Mouse (Mus musculus) hindlimb bud, embryonic 11.5 days (tissue): ENCODE results near the gene Hcrt.

Experiments used
- DNase-seq: peaks from one replicate; pipeline ENCODE4 v3.0.0-alpha.2; 2012; ENCODE audit warnings: low read depth, low spot score; ENCODE audit errors: extremely low spot score

The Hcrt gene

DNA sequence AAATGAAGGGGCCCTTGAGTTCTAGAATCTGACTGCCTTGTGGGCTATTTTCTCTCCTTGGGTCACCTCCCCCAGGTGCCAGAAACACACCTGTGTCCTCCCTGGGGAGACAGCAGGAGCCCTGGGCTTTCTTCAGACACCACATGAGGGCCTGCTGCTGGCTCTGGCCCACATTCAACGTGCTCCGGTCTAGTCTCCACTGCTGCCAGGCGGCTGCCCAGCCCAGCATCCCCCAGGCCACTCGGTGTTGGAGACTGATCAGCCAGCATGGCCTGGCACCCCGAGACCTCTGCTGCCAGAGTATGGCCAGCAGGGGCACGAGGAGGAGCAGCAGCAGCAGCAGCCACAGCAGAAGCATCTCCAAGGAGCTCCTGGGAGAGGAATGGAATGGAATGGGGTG lies 7.2 kb upstream of the Hcrt start:
- no peak for DNase-seq

DNA sequence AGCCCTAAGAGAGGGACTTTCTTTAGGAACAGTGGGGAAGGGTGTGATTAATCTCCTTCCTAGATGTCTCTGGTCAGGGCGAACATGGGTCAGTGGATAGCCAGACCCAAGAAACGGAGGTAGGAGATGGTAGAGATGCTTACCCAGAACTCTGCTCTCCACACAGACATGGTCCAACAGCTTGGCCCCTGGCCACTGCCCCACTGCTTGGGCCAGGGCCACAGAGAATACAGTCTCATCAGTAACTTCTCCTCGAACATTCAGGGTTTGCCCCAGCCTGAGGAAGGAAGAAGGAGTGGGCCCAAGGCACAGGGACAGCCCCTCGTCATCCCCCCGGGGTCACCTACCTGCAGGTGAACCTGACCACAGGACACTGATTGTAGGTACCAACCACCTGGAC lies 5.1 kb upstream of the Hcrt start:
- no peak for DNase-seq

DNA sequence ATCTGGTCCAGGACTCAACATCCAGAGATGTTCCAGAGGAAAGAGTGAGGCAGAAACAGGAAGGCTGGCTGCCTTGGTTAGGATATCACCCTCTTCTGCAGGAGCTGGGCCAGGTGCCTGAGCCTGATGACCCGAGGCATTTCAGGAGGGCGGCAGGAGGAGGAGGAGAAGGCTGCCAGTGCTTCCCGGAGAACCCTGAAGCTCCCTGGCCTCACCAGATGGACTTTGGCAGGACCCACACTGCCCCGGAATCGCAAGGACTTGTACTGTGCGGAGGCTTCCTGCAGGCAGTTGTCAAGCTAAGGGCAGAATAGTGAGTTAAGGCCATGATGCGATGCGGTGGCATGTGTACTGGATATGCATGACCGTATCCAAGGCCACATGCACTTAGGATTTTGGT lies 4.0 kb upstream of the Hcrt start:
- no peak for DNase-seq

DNA sequence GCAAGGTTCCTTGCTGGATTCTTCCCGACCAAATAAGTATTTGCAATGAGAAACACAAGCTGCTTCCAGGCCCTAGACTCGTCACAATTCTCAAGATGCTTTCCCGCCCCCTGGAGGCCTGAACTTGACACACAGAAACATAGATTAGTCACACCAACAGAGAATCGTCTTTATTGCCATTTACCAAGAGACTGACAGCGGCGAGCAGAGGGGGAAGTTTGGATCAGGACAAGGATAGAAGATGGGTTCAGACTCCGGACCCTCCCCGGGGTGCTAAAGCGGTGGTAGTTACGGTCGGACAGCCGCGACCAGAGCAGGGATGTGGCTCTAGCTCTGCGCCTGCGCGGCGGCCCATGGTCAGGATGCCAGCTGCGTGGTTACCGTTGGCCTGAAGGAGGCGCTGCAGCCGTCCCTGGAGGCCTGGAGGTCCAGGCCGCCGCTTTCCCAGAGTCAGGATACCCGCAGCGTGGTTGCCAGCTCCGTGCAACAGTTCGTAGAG lies 1.1 kb downstream of the Hcrt start:
- DNase-seq: peak; percentile 39

GRCm38 (mm10) chr11:100759611-100760233 lies 3.0 kb downstream of the Hcrt start, which contains the start of gene Kcnh4:
Gene Kcnh4, minus strand, starts transcription at chr11:100759942.
- DNase-seq: no peak

DNA sequence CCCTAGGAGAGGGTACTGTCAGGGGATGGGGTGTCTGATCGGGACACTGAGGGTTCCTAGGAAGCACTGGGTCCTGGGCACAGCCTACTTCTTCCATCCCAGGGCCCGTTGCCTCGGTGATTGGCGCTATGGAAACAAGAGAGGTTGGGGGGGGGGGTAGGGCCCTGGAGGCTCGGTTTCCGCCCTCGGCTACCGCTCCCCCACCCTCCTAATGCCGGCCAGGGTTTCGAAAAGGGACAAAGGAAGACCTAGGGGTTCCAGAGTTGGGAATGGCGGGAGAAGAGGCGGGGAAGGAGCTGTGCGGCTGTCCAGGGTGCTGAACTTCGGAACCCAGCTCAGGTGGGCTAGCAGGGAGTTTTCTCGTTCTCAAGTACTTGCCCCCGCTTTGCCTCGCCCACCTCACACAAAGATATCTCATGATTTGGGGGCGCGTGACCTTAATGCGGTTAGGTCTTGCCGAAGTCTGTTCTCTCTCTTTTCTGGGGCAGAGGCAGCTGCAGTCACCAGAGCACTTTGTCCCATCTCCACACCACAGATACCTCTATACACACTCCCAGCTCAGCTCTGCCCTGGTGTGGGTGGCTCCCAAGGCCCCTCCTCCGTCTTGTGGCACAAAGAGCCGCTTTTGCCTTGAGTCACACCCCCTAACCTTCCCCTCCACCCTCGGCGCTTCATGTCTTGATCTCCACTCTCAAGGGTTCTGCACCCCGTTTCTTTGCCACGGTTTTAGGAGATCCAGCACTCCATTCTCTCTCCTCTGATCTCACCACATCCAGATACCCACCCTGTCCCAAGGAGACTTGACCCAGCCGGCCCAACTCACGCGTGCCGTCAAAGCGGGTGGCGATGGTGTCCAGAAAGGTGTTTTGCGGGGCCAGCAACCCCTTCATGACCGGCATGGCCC lies 3.8 kb downstream of the Hcrt start:
- peak; percentile 47 for DNase-seq

DNA sequence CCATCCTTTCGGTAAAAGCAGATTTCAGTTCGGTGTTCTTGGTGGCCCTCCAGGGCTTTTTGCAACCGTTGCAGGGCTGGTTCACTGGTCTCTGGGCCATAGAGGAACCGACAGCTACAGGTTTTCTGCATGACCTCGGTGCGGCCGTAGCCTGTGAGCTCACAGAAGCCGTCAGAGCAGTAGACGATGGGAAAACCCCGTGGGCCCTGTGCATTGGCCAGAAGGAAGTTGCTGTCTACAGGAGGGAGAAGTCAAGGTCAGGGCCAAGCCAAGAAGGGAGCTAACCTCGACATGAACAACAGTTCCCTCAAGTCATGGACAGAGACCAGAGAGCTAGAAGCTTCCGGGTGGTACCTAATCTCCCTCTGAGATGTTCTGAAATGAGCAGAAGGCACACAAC lies 5.2 kb downstream of the Hcrt start:
- DNase-seq: no peak

- no peak for DNase-seq
These were observed 6.3 kb downstream of the Hcrt start for GRCm38 (mm10) chr11:100756476-100756875.

DNA sequence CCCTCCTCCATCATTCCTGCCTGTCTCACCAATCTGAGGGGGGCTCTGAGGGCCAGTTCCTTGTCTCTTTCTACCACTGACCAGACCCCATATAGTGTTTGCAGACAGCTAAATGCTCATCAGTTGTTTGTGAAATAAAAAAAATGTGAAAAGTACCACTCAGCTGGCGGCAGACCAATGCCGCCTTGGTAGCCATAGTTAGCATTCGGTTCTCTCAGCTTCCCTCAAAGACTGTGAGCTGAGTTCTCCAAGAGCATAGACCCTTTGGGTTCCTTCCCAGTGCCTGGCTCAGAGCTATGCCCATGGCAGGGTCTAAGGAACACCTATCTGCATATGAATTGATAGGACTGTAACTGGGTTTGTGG lies 8.1 kb downstream of the Hcrt start:
- DNase-seq: no peak

DNA sequence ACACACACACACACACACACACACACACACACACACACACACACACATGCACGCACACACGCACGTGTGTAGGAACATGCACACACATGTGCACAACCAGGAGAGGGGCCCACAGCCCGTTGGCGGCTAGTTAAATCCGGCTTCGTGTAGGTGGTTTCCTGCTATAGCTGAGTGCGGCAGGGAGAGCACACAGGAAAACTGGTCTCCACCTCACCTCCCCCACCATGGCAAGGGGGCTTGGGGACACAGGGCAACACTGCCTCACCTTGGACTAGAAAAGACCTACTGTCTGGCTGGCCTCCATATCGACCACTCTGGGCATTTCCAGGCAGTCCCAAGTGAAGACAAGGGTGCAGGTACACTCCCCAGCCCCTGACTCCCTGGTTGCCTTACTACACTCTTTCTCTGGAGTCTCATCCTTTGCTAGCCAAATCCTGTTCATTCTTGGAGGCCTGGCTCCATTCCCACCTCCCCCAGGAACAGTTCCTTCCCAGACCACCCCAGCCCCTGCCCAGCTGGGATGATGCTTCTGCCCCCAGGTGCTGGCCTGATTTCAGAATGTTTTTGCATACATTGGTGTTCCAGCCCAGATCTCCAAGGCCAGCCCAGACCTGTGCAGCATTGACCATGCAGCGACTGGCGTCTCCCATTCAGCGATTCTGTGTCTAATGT lies 8.6 kb downstream of the Hcrt start:
- no peak for DNase-seq

DNA sequence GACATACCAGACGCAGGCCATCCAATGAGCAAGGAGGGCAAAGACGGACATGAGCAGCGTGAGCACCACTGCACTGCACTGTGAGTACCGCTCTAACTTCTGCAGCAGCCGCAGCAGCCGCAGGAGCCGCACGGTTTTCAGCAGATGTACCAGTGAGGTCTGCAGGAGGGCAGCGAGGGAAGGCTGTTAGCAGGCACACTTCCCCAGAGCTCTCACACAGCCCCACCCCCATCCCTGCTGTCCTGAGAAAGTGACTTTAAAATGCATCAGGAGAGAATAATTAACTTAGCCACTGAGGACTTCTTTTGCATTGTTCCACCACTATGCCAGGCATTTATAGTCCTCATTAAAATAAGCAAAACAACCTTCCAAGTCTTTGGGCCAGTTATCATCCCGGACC lies 10.4 kb downstream of the Hcrt start:
- no peak for DNase-seq

- DNase-seq: no peak
These were observed 12.6 kb downstream of the Hcrt start for GRCm38 (mm10) chr11:100750127-100750526.

DNA sequence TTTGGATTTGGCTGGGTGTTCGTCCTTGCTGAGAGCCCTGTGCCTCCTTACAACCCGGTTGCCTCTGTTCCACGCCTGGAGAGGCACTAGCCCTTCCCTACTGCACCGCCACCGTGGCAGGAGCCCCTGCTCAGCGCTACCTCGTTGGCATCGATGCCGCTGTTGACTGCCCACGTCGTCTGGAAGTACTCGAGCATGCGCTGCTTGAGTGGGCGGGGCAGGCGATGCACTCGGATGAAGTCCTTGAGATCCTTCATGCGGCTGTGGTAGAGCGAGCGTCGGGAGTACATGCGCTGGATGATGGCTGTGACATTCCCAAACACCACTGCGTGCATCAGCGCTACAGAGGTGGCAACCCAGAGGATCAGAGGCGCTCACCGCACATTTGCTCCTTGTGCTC lies 13.3 kb downstream of the Hcrt start:
- no peak for DNase-seq

DNA sequence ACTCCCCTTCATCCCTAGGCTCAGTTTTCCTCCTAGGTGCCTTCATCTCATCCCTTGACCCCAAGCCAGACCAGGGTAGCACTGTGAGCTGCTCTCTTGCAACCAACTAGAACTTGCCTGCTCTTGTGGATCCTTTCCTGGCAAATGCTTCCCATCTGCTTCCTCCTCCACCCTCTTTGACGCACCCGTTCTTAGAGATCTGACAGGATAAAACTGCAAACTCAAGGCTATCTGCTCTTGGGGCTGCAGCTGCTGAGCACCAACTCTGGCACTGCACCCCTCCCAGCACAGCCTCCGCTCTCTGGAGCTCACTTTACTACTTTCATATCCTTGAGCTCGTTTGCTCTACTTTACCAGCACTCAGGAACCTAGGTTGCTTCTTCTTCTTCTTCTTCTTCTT lies 14.1 kb downstream of the Hcrt start:
- DNase-seq: no peak

DNA sequence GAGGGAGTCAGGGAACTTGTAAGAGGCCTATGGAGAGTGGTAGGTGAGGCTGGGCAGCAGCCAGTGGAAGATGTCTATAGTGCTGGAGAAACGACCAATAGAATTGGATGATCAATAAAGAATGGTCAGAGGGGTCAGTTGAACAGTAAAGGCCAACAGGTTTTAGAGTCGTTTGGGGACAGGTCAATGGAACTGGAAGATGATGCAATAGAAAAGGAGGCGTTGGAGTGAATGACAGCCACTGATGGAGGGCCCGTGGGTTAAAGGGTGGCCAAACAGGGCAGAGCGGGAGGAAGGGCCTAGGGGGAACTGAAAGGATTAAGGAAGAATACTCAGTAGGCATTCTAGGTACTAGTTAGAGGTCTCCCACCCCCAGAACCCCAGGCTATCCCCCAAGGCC lies 15.6 kb downstream of the Hcrt start:
- DNase-seq: no peak

DNA sequence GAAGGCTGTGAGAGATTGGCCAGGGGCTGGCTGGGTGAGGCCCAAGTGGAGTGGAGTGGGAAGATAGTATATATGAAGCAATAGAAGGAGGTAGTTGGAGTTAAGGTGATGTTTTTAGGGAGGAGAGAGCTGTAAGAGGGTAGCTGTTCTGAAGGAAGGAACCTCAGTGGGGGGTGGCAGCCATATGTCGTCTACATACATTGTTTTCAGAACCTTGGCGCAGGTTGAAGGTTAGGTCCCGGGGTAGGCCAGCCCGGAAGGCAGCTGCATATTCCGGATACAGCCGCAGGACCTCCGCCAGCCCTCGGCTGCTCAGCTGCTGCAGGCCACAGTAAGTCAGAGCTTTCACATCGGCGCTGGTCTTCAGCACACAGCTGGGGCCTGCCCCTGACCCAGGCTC lies 16.2 kb downstream of the Hcrt start:
- no peak for DNase-seq

GRCm38 (mm10) chr11:100745085-100745484 lies 17.6 kb downstream of the Hcrt start:
- DNase-seq: peak; percentile 12

DNA sequence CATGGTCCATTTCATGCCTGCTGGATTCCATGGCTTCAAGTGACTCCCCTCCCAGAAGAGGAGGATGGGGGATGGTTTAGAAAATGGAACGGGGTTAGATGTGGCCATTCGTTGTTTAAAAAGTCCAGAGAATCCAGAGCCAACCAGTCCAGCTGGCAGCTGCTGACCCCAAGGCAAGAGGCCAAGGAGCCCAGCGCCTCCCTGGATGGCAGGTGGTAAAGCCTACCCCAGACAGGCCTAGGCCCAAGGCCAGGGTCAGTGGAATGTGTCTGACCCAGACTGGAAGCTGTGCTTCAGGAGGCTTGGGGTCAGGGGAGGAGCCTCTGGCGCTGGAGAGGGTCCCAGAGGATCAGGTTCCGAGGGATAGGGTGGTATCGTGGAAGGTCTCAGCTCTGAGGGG lies 21.4 kb downstream of the Hcrt start:
- DNase-seq: no peak

GRCm38 (mm10) chr11:100738749-100739148 lies 24.0 kb downstream of the Hcrt start:
- DNase-seq: no peak

DNA sequence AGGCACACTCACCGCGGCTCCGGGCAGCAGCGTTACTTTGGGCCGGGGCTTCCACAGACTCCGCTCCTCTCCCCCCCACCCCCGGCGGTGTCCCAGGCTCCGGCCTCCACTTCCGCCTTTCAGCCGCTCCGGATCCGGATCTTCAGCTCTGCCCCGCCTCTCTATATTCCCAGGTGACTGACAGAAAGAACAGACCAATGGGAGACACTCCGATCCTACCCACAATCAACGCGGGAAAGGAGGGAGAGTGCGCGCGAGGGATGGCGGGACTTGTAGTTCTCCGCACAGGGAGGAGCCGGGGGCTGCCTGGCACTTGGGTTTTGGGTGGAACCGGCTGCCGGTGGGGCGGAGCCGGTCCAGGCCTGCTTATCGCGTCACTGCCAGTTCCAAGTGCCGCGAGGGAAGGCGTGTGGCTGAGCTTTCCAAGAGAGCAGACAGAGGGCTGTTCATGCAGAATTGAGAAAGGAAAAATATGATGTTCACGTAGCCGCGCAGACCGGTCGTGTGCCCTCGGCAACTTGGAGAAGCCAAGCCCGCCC lies 24.6 kb downstream of the Hcrt start, which contains the start of gene Rab5c:
TSS of gene Rab5c (minus strand) at position 150 of the 539 bp plus-strand sequence.
- peak; percentile 96 for DNase-seq

GRCm38 (mm10) chr11:100737105-100737733 lies 25.5 kb downstream of the Hcrt start:
- DNase-seq: no peak
